Mouse (Mus musculus) embryonic fibroblast, embryonic 13.5 days (primary cell): ENCODE measurements around the gene Dnhd1.
A peak's percentile ranks its signal among the peaks of the same experiment; 100 is the strongest.

Experiments
- CTCF ChIP-seq: IDR thresholded peaks from 2 replicates; pipeline ENCODE4 v1.5.1; 2011; ENCODE audit warnings: mild to moderate bottlenecking, control low read depth, low read length, moderate library complexity, borderline replicate concordance; ENCODE audit not compliant: insufficient read depth
- POLR2A ChIP-seq: IDR thresholded peaks from 2 replicates; pipeline ENCODE4 v1.6.1; 2011; ENCODE audit warnings: low read depth, mild to moderate bottlenecking, control low read depth, low read length, moderate library complexity

DNA sequence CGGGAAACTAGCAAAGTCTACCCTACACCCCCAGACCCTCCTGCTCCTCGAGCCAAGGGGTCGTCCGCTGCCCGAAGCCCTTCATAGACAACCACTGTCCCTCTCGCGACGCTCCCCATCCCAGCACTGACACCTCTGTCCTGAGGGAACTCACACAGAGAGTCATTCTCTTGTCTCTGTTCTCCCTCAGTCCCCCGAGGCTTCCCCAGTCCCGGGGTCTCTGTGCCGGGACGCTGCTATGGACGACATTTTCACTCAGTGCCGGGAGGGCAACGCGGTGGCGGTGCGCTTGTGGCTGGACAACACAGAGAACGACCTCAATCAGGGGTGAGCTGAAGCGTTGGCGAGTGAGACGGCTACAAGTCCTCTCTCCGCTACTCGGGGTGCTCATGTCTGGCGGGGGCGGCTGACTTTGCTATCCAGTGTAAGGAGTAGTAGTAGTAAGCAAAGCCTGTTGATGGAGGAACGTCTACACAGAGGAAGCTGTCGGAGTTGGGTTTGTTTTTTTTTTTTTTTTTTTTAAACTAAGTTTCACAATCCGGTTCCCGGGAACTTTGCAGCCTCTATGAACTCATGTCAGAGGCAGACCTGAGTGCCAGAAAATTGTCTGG lies 86.4 kb downstream of the Dnhd1 start, which contains the start of gene Rrp8:
- TF ChIP-seq CTCF: no peak
- peak; percentile 33; the same call in 1 of the 2 replicates for TF ChIP-seq POLR2A
